Mouse (Mus musculus): ENCODE measurements around the gene Yme1l1. TPM values are rescaled to one million over a fixed set of nuclear protein-coding genes. Genes with fewer than 3 reads are reported as not detected.

Yme1l1 gene
- 62.3 and 68.8 TPM in 2 replicates for polyA plus RNA-seq (2015; fragmentation: Nextera tagmentation; extraction: Ambion mirVana)

DNA sequence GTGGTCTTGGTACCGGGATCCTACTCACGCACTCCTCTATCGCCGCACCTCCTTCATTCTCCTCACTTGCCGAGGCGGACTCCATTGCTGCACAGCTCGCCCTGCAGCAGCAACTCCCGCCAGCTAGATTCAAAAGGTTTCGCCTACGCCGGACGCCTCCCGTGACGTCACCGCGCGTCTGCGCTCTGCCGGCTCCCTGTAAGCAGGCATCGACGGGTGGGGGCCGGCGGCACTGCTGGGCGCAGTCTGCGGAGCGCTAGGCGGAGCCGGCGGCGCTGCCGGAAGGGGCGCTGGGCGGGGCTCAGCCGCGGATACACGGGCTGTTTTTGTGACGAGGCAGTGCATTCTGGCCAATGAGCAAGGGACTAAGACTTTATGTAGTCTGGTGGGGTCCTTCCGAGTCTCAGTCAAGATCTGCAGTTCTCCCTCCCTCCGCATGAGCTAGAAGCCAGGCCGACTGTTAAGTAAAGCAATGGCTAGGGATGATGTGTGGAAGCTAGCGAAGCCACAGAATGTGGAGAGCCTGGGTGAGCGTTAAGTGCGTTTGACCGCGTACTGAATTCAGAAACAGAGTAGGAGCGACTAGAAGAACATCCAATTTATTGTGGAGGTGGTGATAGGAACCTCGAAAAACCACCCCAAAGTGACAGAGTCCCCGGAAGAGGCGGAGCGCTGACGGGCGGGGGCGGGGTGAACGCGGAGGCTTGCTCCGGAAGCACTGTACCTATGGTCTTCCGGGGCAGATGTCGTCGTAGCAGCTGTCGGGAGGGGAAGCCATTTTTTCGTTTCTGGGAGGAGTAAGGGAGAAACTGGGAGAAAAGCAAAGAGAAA is at the start of gene Yme1l1, which contains the start of gene Mastl:
Gene Yme1l1 (plus strand): TSS at position 593 of the 831 bp plus-strand sequence.
Gene Mastl (minus strand): TSS at position 248 of the 831 bp plus-strand sequence.
- Histone ChIP-seq H3K27me3 (ENCODE audit: control insufficient read depth, insufficient read depth, low read depth, low read length) (no peaks in the 10 kb centered on the region), H3K4me3 (ENCODE audit: low read depth, low read length) (peak within 1 kb of the TSS; percentile 55), H3K27ac (ENCODE audit: low read length) (peak within 1 kb of the TSS; percentile 98), H3K9ac (ENCODE audit: low read depth, low read length) (peak within 1 kb of the TSS; percentile 71), H3K4me1 (ENCODE audit: control insufficient read depth, insufficient read depth, low read length) (peaks cover 28% of the 10 kb centered on the region), H3K36me3 (ENCODE audit: control insufficient read depth, insufficient read depth, low read length) (no peaks in the 10 kb centered on the region), H3K4me2 (ENCODE audit: low read length) (peak within 1 kb of the TSS; percentile 76), H3K9me3 (replicated peaks; ENCODE audit: control insufficient read depth, low read length, poor library complexity, severe bottlenecking) (no peaks in the 10 kb centered on the region)
- peak; percentile 99 for ATAC-seq
- under 1% methylated on average over 61 of the region's 61 CpGs for WGBS

DNA sequence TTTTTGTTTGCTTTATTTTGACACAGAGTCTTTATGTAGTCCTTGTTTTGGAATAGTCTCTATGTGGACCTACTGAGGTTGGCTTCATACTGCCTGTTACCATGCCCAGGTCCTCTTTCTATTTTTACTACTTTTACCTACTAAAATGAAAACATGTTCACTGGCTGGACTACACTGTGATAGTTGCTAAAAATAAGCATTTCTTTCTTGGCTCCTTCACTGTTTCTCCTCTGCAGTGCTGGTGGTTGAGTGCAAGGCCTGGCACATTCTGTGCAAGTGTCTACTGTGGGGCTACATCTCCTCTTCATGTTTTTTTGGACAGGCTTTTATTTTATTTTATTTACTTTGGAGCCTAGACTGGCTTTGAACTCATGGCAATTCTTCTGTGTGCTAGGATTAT is 36.6 kb upstream of the Yme1l1 start:
- peaks cover 3% of the 10 kb centered on the region; the same call in 1 of the 2 replicates for H3K36me3 ChIP-seq (ENCODE audit: control insufficient read depth, insufficient read depth, low read length)
- no peaks in the 10 kb centered on the region for H3K27me3 ChIP-seq (ENCODE audit: control insufficient read depth, insufficient read depth, low read depth, low read length)
- no peak overlapping the region for H3K9ac ChIP-seq (ENCODE audit: low read depth, low read length)
- H3K4me1 ChIP-seq (ENCODE audit: control insufficient read depth, insufficient read depth, low read length): no peaks in the 10 kb centered on the region
- H3K9me3 ChIP-seq (replicated peaks; ENCODE audit: control insufficient read depth, low read length, poor library complexity, severe bottlenecking): no peaks in the 10 kb centered on the region
- ATAC-seq: no peak
- H3K27ac ChIP-seq (ENCODE audit: low read length): no peak overlapping the region
- no peak overlapping the region for H3K4me2 ChIP-seq (ENCODE audit: low read length)
- H3K4me3 ChIP-seq (ENCODE audit: low read depth, low read length): no peak overlapping the region

DNA sequence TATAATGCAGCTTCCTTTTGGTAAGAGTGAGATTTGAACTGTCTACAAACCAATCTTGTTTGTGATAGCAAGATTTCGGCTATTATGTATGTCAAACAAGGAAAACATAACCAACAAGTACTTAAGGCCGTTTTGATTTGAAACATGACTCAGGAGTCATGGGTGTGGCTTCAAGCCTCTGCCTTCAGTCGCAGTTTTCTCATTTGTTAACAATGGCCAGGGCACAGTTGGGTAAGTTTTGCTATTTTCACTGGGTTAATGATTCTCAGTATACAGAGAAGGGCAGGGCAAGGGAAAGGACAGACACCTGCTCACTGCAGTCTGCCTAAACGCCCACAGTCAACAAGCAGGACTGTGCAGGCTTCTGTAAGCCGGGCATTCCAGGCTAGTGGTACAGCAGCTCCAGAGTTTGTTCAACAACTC is 959 bp upstream of the Yme1l1 start:
- WGBS: 6% methylated on average over 5 of the region's 5 CpGs
- Histone ChIP-seq H3K9me3 (replicated peaks; ENCODE audit: control insufficient read depth, low read length, poor library complexity, severe bottlenecking) (no peaks in the 10 kb centered on the region), H3K36me3 (ENCODE audit: control insufficient read depth, insufficient read depth, low read length) (no peaks in the 10 kb centered on the region), H3K4me2 (ENCODE audit: low read length) (peak overlapping the region; percentile 76), H3K27ac (ENCODE audit: low read length) (no peak overlapping the region), H3K4me1 (ENCODE audit: control insufficient read depth, insufficient read depth, low read length) (peaks cover 28% of the 10 kb centered on the region), H3K9ac (ENCODE audit: low read depth, low read length) (peak overlapping the region; percentile 36; the same call in 1 of the 2 replicates), H3K27me3 (ENCODE audit: control insufficient read depth, insufficient read depth, low read depth, low read length) (no peaks in the 10 kb centered on the region), H3K4me3 (ENCODE audit: low read depth, low read length) (peak overlapping the region; percentile 55)
- ATAC-seq: peak; percentile 11; the same call in 1 of the 2 replicates

DNA sequence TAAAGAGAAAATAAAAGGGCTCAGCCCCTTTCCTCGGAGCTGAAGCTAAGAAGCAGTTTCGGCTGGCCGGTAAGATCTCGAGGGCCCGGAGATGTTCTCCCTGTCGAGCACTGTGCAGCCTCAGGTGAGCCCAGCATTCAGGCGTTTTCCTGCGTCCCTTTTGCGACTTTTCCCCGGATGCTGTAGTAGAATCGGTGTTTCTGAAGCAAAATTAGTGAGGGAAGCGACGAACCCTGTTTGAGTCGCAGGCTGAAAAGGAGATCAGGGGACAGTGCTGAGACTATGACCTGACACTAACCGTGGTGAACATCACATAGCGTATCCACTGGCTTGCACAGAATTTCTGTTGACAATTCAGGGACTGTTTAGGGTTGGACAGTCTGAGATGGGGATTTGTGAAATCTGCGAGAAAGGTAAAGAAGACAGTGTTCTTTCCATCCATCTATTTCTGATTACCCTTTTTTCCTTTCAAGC is 476 bp downstream of the Yme1l1 start:
- H3K27ac ChIP-seq (ENCODE audit: low read length): peak overlapping the region; percentile 98
- WGBS: under 1% methylated on average over 17 of the region's 17 CpGs
- H3K9ac ChIP-seq (ENCODE audit: low read depth, low read length): peak overlapping the region; percentile 67
- no peaks in the 10 kb centered on the region for H3K9me3 ChIP-seq (replicated peaks; ENCODE audit: control insufficient read depth, low read length, poor library complexity, severe bottlenecking)
- no peaks in the 10 kb centered on the region for H3K36me3 ChIP-seq (ENCODE audit: control insufficient read depth, insufficient read depth, low read length)
- H3K4me3 ChIP-seq (ENCODE audit: low read depth, low read length): peak overlapping the region; percentile 55
- no peaks in the 10 kb centered on the region for H3K27me3 ChIP-seq (ENCODE audit: control insufficient read depth, insufficient read depth, low read depth, low read length)
- H3K4me2 ChIP-seq (ENCODE audit: low read length): peak overlapping the region; percentile 39
- H3K4me1 ChIP-seq (ENCODE audit: control insufficient read depth, insufficient read depth, low read length): peaks cover 28% of the 10 kb centered on the region
- ATAC-seq: peak; percentile 23

DNA sequence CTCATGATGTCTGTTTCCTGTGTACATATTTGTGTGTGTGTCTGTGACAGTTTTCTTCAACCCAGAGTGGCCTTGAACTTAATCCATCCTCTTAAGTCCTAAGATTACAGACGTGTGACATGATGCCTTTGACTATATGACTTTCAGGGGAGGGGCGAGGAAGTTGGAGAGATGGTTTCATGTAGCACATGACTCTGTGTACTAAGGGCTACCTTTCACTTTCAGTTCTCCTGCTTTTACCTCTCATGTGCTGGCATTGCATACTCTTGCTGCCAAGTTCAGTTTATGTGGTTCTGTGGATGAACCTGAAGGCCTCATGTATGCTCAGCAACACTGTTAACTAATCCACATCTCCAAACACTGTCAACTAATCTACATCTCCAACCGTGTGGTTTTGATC is 16.1 kb downstream of the Yme1l1 start:
- Histone ChIP-seq H3K4me1 (ENCODE audit: control insufficient read depth, insufficient read depth, low read length) (no peaks in the 10 kb centered on the region), H3K9me3 (replicated peaks; ENCODE audit: control insufficient read depth, low read length, poor library complexity, severe bottlenecking) (no peaks in the 10 kb centered on the region), H3K4me2 (ENCODE audit: low read length) (no peak overlapping the region), H3K27ac (ENCODE audit: low read length) (no peak overlapping the region), H3K9ac (ENCODE audit: low read depth, low read length) (no peak overlapping the region), H3K36me3 (ENCODE audit: control insufficient read depth, insufficient read depth, low read length) (peaks cover 38% of the 10 kb centered on the region), H3K4me3 (ENCODE audit: low read depth, low read length) (no peak overlapping the region), H3K27me3 (ENCODE audit: control insufficient read depth, insufficient read depth, low read depth, low read length) (no peaks in the 10 kb centered on the region)
- no peak for ATAC-seq
- 91% methylated on average over 3 of the region's 3 CpGs for WGBS

DNA sequence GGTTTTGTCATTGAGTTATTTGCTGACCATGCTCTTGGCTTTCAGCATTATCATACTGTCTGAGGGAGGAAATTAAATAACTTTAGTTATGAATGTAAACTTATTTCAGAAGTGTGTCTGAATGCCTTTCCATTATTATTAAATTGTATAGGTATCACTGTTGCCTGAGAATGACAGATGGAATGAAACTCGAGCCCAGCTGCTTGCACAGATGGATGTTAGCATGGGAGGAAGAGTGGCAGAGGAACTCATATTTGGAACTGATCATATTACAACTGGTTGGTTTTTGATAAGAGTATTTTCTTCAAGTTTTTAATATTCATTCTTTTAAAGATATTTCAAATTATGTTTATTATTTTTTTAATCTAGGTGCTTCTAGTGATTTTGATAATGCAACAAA is 38.2 kb downstream of the Yme1l1 start:
- 89% methylated on average over 1 of the region's 1 CpGs for WGBS
- H3K4me3 ChIP-seq (ENCODE audit: low read depth, low read length): no peak overlapping the region
- no peak overlapping the region for H3K27ac ChIP-seq (ENCODE audit: low read length)
- no peak overlapping the region for H3K4me2 ChIP-seq (ENCODE audit: low read length)
- H3K9ac ChIP-seq (ENCODE audit: low read depth, low read length): no peak overlapping the region
- H3K36me3 ChIP-seq (ENCODE audit: control insufficient read depth, insufficient read depth, low read length): peaks cover 36% of the 10 kb centered on the region
- no peak for ATAC-seq
- H3K27me3 ChIP-seq (ENCODE audit: control insufficient read depth, insufficient read depth, low read depth, low read length): no peaks in the 10 kb centered on the region
- H3K9me3 ChIP-seq (replicated peaks; ENCODE audit: control insufficient read depth, low read length, poor library complexity, severe bottlenecking): no peaks in the 10 kb centered on the region
- no peaks in the 10 kb centered on the region for H3K4me1 ChIP-seq (ENCODE audit: control insufficient read depth, insufficient read depth, low read length)

DNA sequence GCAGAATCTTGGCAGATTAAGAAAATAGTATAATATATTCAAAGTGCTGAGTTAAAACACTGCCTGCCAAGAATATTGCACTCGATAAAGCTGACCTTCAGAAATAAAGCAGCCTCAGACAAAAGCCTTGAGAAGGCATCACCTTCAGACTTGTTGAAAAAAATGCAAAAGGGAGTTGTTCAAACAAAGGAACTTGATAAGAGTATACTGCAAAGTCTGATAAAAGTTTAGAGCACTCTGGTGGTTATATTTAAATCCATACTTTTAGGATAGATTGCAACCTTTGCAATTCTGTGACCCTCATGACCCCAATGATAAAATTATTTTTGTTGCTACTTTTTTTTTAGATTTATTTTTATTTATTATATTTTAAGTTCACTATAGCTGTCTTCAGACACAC is 44.9 kb downstream of the Yme1l1 start:
- peaks cover 11% of the 10 kb centered on the region for H3K36me3 ChIP-seq (ENCODE audit: control insufficient read depth, insufficient read depth, low read length)
- H3K4me2 ChIP-seq (ENCODE audit: low read length): no peak overlapping the region
- no peak for ATAC-seq
- no peaks in the 10 kb centered on the region for H3K27me3 ChIP-seq (ENCODE audit: control insufficient read depth, insufficient read depth, low read depth, low read length)
- H3K9ac ChIP-seq (ENCODE audit: low read depth, low read length): no peak overlapping the region
- H3K4me3 ChIP-seq (ENCODE audit: low read depth, low read length): no peak overlapping the region
- 95% methylated on average over 1 of the region's 1 CpGs for WGBS
- H3K27ac ChIP-seq (ENCODE audit: low read length): no peak overlapping the region
- no peaks in the 10 kb centered on the region for H3K9me3 ChIP-seq (replicated peaks; ENCODE audit: control insufficient read depth, low read length, poor library complexity, severe bottlenecking)
- no peaks in the 10 kb centered on the region for H3K4me1 ChIP-seq (ENCODE audit: control insufficient read depth, insufficient read depth, low read length)

DNA sequence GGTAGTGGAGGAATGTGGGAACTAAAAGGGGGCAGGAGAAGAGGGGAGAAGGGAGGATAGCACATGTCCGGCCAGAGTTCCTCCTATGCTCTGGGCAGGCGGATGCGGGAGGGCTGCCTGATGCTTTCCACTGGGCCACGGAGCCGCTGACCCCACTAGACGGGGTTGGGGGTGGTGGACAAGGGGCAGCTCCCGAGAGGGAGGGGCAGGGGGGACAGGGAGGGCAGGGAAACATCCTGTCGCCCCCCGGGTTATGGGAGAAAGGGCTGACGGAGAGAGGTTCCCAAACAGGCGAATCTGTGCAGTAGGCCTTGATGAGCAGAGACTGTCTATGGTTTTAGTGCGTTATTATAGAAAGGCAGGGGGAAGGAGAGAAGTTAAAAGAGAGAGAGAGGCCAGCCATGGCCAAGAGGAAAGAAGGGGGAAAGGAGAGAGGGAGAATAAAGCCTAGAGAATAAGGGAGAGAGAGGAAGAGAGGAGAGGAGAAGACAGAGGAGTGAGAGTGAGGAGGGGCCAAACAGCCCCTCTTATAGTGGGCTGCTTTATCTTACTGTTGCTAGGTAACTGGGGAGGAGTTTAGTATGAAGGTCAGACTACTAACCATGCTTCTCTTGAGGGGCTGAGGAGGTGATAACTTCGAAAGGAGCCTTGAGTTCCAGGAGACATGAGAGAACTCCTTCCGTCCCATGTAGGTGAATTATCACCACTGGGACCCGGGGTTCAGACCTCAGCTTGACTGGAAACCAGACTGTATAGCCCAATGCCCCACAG is 46.9 kb downstream of the Yme1l1 start:
- 69% methylated on average over 15 of the region's 15 CpGs for WGBS
- H3K9ac ChIP-seq (ENCODE audit: low read depth, low read length): no peak overlapping the region
- H3K4me2 ChIP-seq (ENCODE audit: low read length): no peak overlapping the region
- no peak overlapping the region for H3K27ac ChIP-seq (ENCODE audit: low read length)
- no peaks in the 10 kb centered on the region for H3K9me3 ChIP-seq (replicated peaks; ENCODE audit: control insufficient read depth, low read length, poor library complexity, severe bottlenecking)
- no peaks in the 10 kb centered on the region for H3K27me3 ChIP-seq (ENCODE audit: control insufficient read depth, insufficient read depth, low read depth, low read length)
- ATAC-seq: 0 out of 2 replicates have a peak, but pooled peaks have one; percentile 21
- no peak overlapping the region for H3K4me3 ChIP-seq (ENCODE audit: low read depth, low read length)
- peaks cover 6% of the 10 kb centered on the region for H3K36me3 ChIP-seq (ENCODE audit: control insufficient read depth, insufficient read depth, low read length)
- H3K4me1 ChIP-seq (ENCODE audit: control insufficient read depth, insufficient read depth, low read length): no peaks in the 10 kb centered on the region
